Mouse (Mus musculus) bone marrow macrophage, adult 2 months (primary cell): ENCODE measurements around the gene Hscb. TPM values are rescaled to one million over a fixed set of nuclear protein-coding genes. Genes with fewer than 3 reads are reported as not detected.

Experiments used
- H3K27ac ChIP-seq: 2 replicates; pipeline ENCODE4 v1.5.1; 2012; ENCODE audit warnings: low read depth, low read length; ENCODE audit not compliant: insufficient read depth
- H3K4me1 ChIP-seq: 2 replicates; pipeline ENCODE4 v1.6.1; 2012; ENCODE audit warnings: low read length; ENCODE audit not compliant: control insufficient read depth, insufficient read depth
- H3K4me3 ChIP-seq: 2 replicates; pipeline ENCODE4 v1.5.1; 2012; ENCODE audit warnings: mild to moderate bottlenecking, low read length, moderate library complexity; ENCODE audit not compliant: insufficient read depth
- CTCF ChIP-seq: IDR thresholded peaks from 2 replicates; pipeline ENCODE4 v1.5.1; 2012; ENCODE audit warnings: low read depth, mild to moderate bottlenecking, low read length, moderate library complexity
- POLR2A ChIP-seq: IDR thresholded peaks from 2 replicates; pipeline ENCODE4 v1.6.1; 2012; ENCODE audit warnings: mild to moderate bottlenecking, low read depth, low read length, borderline replicate concordance
- polyA plus RNA-seq: library from polyadenylated mRNA; stranded (reverse); fragments of >200 nt; gene quantifications from 2 replicates; pipeline ENCODE4 v1.2.4, GENCODE M21; 2012; ENCODE audit not compliant: missing spikeins, insufficient read depth, insufficient read length

Hscb gene
- polyA plus RNA-seq, 1 experiment, result 58.7 TPM

DNA sequence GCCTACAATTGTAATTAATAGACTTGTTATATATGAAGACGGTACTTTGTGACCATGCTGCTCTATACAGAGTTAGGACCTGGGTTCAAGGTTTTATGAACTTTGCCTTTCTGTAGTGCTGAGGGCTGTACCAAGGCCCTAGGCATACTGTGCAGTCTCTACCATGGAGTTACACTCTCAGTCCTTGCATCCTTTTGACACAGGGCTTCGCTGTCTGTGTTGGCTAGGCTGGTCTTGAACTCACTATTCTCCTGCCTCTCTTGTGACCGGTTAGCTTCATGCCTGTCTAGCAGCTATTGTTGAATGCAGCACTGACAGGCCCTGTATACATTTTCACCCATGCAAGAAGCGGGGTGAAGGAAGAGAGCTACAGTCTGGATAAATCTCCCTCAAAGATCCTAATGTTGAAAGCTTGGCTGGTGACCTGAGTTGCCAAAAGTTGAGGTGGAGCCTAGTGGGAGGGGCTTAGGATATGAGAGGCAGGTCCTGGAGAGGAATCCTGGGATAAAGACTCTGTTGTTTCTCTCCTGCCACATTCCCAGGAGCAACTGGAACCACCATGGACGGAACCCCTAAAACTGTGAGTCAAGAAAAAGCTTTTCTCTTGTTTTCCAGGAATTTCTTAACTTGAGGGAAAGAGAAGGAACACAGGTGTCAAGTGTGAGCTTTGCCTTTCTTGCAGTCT, 8.4 kb downstream of the Hscb start:
- Histone ChIP-seq H3K27ac (no peak overlapping the region), H3K4me1 (no peaks in the 10 kb centered on the region), H3K4me3 (no peak overlapping the region)
- TF ChIP-seq POLR2A (no peak), CTCF (no peak)

DNA sequence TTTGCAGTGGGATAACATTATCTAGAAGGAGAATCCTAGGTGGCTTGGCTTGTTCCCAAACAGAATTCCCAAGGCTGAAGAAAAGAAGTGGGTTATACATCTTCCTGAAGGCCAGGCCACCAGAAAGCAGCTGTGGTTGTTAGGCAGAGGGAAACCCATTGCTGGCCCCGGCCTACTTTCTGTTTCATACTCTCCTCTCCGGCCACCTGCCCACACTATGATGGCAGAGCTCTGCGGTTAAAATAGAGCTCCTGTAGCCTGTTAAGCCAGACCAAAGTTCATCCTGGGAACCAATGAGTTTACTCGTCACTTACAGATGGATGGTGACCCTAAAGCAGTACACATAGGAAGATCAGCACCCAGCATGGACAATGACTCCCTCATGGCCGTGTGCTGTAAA, 12.0 kb downstream of the Hscb start:
- H3K4me3 ChIP-seq, result no peak overlapping the region
- TF ChIP-seq POLR2A (no peak), CTCF (no peak)
- no peak overlapping the region for H3K27ac ChIP-seq
- no peaks in the 10 kb centered on the region for H3K4me1 ChIP-seq

DNA sequence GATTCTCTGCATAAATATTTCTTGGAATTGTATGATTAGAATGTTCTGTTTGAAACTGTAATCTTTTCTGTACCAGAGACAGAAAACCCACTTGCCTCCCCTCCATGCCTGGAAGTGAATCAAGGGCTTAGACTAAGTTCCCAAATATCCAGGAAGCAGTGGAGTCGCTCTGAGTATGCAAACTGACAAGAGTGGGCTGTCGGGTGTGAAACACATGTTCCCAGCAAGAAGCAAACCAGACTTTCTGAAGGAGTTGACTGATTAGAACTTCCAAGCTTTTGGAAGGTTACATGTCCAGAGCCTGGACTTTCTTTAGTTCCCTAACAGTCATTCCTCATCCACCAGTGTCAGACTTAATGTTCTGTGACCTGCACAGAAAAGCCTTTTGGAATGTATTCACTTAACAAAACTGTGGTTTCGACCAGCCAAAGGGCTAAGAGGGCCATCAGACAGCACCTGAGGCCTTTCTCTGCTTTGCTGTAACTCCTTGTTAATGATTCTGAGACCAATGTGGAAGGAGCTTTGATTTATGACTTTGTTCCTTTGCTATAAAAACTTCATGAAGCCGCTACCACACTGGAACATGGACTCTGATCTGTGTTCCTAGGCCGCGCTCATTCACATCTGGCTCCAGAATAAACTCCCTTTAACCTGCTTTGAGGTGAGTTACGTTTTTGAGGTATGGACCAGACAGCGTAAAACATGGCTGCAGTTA, 12.6 kb downstream of the Hscb start:
- TF ChIP-seq CTCF (no peak), POLR2A (no peak)
- Histone ChIP-seq H3K4me1 (no peaks in the 10 kb centered on the region), H3K27ac (no peak overlapping the region), H3K4me3 (no peak overlapping the region)

DNA sequence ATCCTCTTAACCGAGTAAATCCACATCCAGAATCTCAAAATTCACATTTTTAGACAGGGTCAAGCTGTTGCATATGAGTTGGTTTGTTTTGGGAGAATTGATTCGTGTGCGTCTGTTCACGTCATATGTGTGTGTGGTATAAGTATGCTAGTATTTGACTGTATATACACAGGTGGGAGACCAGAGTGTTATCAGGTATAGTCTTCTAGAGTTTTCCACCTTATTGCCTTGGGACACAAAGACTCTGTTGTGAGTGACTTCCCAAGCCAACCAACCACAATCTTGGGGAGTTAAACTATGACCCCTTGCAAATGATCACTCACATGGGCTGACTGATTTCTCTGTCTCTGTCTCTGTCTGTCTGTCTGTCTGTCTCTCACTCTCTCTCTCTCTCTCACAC, 15.2 kb downstream of the Hscb start:
- Histone ChIP-seq H3K27ac (no peak overlapping the region), H3K4me1 (no peaks in the 10 kb centered on the region), H3K4me3 (no peak overlapping the region)
- TF ChIP-seq POLR2A (no peak), CTCF (no peak)

DNA sequence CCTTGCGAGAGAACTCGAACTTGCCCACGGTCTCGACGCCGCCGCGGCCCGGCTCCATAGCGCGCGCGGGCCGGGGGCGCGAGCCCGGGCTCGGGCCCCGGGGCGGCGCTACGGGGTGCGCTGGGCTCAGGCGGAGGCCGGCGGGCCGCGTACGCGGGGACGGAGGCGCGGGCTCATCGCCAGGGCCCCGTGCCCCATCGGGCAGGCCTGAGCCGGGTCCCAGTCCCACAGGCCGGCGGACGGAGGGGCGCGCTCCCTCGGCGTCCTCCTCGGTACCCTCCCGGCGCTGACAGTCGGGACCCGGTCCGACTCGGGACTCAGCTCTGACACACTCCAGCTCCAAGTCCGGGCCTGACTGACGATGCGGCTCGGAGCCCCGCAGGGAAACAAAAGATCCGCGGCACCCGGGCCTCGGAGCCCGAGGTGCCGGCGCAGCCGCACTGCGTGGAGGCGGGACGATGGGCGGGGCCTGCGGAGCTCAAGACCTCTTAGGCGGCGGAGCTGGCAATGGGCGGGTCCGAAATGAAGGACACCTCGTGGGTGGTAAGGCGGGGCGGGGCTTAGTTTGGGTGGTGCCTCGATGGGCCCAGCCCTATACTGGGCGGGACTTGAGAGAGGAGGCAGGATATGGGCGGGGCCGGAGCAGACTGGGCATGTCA, 29.8 kb downstream of the Hscb start, which contains the start of gene Ulk1:
Gene Ulk1, minus strand, starts transcription at position 431 of the 659 bp plus-strand sequence.
- TF ChIP-seq CTCF, result no peak
- peak; percentile 88; the same call in 1 of the 2 replicates for TF ChIP-seq POLR2A
- peaks cover 15% of the 10 kb centered on the region for H3K4me1 ChIP-seq

DNA sequence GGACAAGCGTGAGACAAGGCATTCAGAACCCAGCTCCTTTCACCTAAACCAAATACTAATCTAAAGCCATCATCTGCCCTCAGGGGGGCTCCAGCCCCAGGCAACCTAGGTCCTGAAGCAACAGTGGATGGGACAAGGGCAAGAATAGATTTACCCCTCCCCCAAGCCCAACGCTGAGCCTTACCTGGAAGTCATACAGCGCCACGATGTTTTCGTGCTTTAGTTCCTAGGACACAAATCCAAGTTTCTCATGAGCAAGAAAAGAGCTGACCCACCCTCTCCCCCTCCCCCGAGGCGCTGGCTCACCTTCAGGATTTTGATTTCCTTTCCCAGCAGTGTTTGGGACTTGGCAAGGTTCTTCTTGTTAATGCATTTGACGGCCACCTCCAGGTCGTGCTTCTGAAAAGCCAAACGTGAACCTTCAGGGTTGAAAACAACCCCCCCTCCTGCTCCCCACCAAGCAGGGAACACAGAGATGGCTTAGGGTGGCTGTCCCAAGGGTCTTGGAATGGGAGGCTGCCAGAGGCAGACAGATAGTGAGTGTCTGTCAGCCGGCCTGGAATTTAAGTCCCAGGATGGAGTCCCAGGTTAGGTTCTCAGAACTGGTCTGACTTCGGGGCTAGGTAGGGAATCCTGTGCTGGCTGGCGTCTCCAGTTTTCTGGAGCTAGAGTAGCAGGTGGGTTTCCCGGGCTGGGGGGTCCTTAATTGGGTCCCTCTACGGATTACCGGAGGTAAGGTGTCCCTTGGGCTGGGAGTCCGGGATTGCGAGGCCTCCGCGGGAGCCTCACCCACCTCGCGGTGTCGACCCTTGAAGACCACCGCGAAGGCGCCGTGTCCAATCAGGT, 30.5 kb downstream of the Hscb start:
- H3K4me3 ChIP-seq, result peak overlapping the region; percentile 90
- TF ChIP-seq POLR2A, result no peak
- no peak for TF ChIP-seq CTCF
- H3K27ac ChIP-seq, result peak overlapping the region; percentile 83
- H3K4me1 ChIP-seq, result peaks cover 15% of the 10 kb centered on the region

More for the DNA sequence above, 29.8 kb downstream of the Hscb start, which contains the start of gene Ulk1:
- Histone ChIP-seq H3K27ac (peak within 1 kb of the TSS; percentile 69), H3K4me3 (peak within 1 kb of the TSS; percentile 90)

DNA sequence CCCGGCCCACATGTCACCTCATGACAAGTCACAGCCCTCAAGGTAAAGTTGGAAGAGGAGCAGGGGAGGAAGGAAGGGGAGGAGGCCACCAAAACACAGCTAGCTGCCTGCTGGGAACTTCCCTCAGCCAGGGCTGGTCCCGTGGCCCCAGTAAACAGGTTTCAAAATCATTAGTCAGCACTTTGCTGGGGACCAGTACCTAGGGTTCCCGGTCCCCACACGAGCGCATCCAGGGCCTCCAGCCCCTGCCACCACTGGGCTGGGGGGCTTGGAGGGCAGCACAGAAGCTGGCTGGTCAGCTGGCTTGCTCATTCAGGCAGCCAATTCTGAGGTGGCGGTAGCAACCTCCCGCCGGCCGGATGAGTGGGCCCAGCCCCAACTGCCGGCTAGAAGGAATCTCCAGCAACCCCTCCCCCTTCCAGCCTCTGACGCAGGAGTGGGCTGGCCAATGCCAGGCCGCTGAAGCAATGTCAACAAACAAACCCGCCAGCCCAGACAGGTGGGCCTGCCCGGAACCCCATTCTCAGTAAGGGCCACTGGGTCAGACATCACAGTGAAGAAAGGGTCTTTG, 31.4 kb downstream of the Hscb start:
- TF ChIP-seq CTCF (no peak), POLR2A (0 out of 2 replicates have a peak, but pooled peaks have one; percentile 20)
- Histone ChIP-seq H3K4me1 (peaks cover 15% of the 10 kb centered on the region), H3K4me3 (peak overlapping the region; percentile 90), H3K27ac (peak overlapping the region; percentile 83)

DNA sequence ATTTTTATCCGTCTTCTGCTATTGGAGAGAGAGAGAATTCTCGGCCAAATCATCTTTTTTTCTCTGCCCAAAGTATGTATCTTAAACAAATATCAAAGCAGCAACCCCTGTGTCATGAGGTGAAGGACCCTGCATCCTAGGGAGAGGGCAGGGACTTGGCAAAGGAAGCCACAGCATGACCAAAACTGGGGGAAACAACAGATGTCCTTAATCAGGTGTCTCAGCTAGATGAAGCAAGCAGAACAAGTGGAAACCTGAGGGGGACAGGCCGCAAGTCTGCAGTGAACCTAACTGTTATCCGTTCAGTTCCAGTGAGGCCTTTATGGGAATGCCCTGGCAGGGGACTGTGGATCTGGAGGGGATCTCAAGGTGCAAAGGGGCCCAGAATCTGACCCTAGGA, 32.1 kb downstream of the Hscb start:
- peak overlapping the region; percentile 90 for H3K4me3 ChIP-seq
- H3K4me1 ChIP-seq, result peaks cover 15% of the 10 kb centered on the region
- peak overlapping the region; percentile 83 for H3K27ac ChIP-seq
- TF ChIP-seq POLR2A (no peak), CTCF (no peak)

DNA sequence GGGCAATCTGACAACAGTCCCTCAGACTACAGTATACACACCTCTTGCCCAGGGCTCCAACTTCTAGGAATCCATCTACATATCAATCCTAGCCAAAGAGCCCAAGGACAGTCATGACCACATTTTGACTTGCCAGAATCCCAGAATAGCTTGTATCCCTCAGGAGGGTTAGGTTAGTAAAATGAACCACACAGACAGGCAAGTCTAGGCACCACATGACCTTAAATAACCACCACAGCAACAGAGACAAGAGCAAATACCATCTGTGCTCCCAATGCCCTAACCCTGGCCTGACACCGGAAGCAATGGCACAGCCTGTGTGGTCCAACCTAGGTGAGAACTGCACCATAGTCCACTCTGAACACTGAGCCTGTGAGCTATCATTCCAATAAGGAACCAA, 32.9 kb downstream of the Hscb start:
- H3K4me3 ChIP-seq, result no peak overlapping the region
- no peak overlapping the region for H3K27ac ChIP-seq
- TF ChIP-seq CTCF (no peak), POLR2A (no peak)
- H3K4me1 ChIP-seq, result peaks cover 15% of the 10 kb centered on the region
